13 mouse cellular contexts compared by ENCODE assay signal in genomic region chr14:21489116-21489485, GRCm38 (mm10). TPM values are rescaled to one million over a fixed set of nuclear protein-coding genes. Genes with fewer than 3 reads are reported as not detected.
A peak's percentile ranks its signal among the peaks of the same experiment; 100 is the strongest.
DNase-seq lines count a peak whose midpoint lies in the region; ATAC-seq and TF ChIP-seq lines count a peak whose summit lies in the region.
"Had no signal": no experiment of that assay in that cellular context is flagged by ENCODE, and none has a peak within 500 bp of the region (broad histone marks: within the 10 kb centered on the region; RNA-seq: fewer than 3 reads in every experiment).

No protein-coding gene starts in this region.

- intact Hi-C loops in left cerebral cortex, postnatal 36 days (cut with DNase I) = no loop called here

- DNase-seq in hindbrain, embryonic 10.5 days (ENCODE audit: low spot score) = no peak
- no peak for DNase-seq in hindbrain, embryonic 14.5 days (ENCODE audit: low spot score)
- DNase-seq in hindbrain, postnatal 0 days (ENCODE audit: low spot score) = peak; percentile 12
- peak; percentile 74 for DNase-seq in testis, postnatal 14 days (ENCODE audit: low spot score)
- DNase-seq in Muller cell, postnatal 12 days (ENCODE audit: inconsistent ontology term) = no peak
- DNase-seq in left cerebral cortex, postnatal 36 days (ENCODE audit: low spot score in 2 of 2) = no peak
- no peak for DNase-seq in right cerebral cortex, adult 2 months (ENCODE audit: low spot score in 2 of 2)
- DNase-seq: heart, adult 2 months; heart, postnatal 36 days; kidney, adult 8-10 months; thymus, adult 18-20 months had no signal

- H3K4me2 ChIP-seq in hindbrain, embryonic 14.5 days (replicated peaks) = no peak overlapping the region
- H3K4me2 ChIP-seq in forebrain, embryonic 12.5 days = no peak overlapping the region
- no peak overlapping the region for H3K4me2 ChIP-seq in hindbrain, postnatal 0 days (ENCODE audit: low read depth, low read length)
- H3K4me2 ChIP-seq: liver, embryonic 11.5 days had no signal

- no peaks in the 10 kb centered on the region for H3K27me3 ChIP-seq in hindbrain, embryonic 10.5 days (ENCODE audit: insufficient read depth, poor library complexity, severe bottlenecking)
- H3K27me3 ChIP-seq in hindbrain, embryonic 14.5 days (ENCODE audit: control insufficient read depth, insufficient read depth, low read length) = no peaks in the 10 kb centered on the region
- H3K27me3 ChIP-seq in forebrain, embryonic 12.5 days = no peaks in the 10 kb centered on the region
- no peaks in the 10 kb centered on the region for H3K27me3 ChIP-seq in hindbrain, postnatal 0 days (ENCODE audit: insufficient read depth, low read length)

- no peak overlapping the region for H3K9ac ChIP-seq in hindbrain, embryonic 14.5 days
- H3K9ac ChIP-seq in forebrain, embryonic 12.5 days = 0 out of 2 replicates have a peak overlapping the region, but pooled peaks have one; percentile 12
- no peak overlapping the region for H3K9ac ChIP-seq in hindbrain, postnatal 0 days (replicated peaks; ENCODE audit: low read length)

- no peak for ATAC-seq in hindbrain, embryonic 14.5 days (ENCODE audit: low FRiP score)
- ATAC-seq in forebrain, embryonic 12.5 days (ENCODE audit: low FRiP score) = peak; percentile 82
- peak; percentile 47; the same call in 1 of the 2 replicates for ATAC-seq in hindbrain, postnatal 0 days

- H3K4me3 ChIP-seq in hindbrain, embryonic 10.5 days = no peak overlapping the region
- H3K4me3 ChIP-seq in hindbrain, embryonic 14.5 days (replicated peaks; ENCODE audit: low read length) = no peak overlapping the region
- H3K4me3 ChIP-seq in forebrain, embryonic 12.5 days (replicated peaks) = no peak overlapping the region
- no peak overlapping the region for H3K4me3 ChIP-seq in hindbrain, postnatal 0 days (ENCODE audit: low read length)
- H3K4me3 ChIP-seq: heart, adult 2 months had no signal

- no peaks in the 10 kb centered on the region for H3K9me3 ChIP-seq in hindbrain, embryonic 10.5 days
- no peaks in the 10 kb centered on the region for H3K9me3 ChIP-seq in hindbrain, embryonic 14.5 days (ENCODE audit: control insufficient read depth, low read length)
- H3K9me3 ChIP-seq in forebrain, embryonic 12.5 days = no peaks in the 10 kb centered on the region
- H3K9me3 ChIP-seq in hindbrain, postnatal 0 days (ENCODE audit: low read length) = no peaks in the 10 kb centered on the region

- peaks cover 8% of the 10 kb centered on the region for H3K4me1 ChIP-seq in hindbrain, embryonic 10.5 days (replicated peaks)
- no peaks in the 10 kb centered on the region for H3K4me1 ChIP-seq in hindbrain, embryonic 14.5 days (replicated peaks; ENCODE audit: control insufficient read depth, insufficient read depth, low read length)
- peaks cover 12% of the 10 kb centered on the region for H3K4me1 ChIP-seq in forebrain, embryonic 12.5 days
- no peaks in the 10 kb centered on the region for H3K4me1 ChIP-seq in hindbrain, postnatal 0 days (ENCODE audit: insufficient read depth, low read length)

- WGBS in hindbrain, embryonic 10.5 days = 52% methylated on average over 3 of the region's 3 CpGs
- WGBS in hindbrain, embryonic 14.5 days = 49% methylated on average over 3 of the region's 3 CpGs
- 24% methylated on average over 3 of the region's 3 CpGs for WGBS in forebrain, embryonic 12.5 days
- WGBS in hindbrain, postnatal 0 days = 53% methylated on average over 3 of the region's 3 CpGs

- TF ChIP-seq CTCF in hindbrain, postnatal 0 days (IDR thresholded peaks at IDR 0.05; ENCODE audit: low read depth) = no peak

- H3K27ac ChIP-seq in hindbrain, embryonic 10.5 days = peak overlapping the region; percentile 63
- no peak overlapping the region for H3K27ac ChIP-seq in hindbrain, embryonic 14.5 days
- H3K27ac ChIP-seq in forebrain, embryonic 12.5 days = peak overlapping the region; percentile 83
- H3K27ac ChIP-seq in hindbrain, postnatal 0 days = no peak overlapping the region
- H3K27ac ChIP-seq: heart, adult 2 months had no signal

- H3K36me3 ChIP-seq in hindbrain, embryonic 10.5 days = no peaks in the 10 kb centered on the region
- H3K36me3 ChIP-seq in hindbrain, embryonic 14.5 days (replicated peaks; ENCODE audit: control insufficient read depth, insufficient read depth) = no peaks in the 10 kb centered on the region
- H3K36me3 ChIP-seq in forebrain, embryonic 12.5 days (replicated peaks) = no peaks in the 10 kb centered on the region
- H3K36me3 ChIP-seq in hindbrain, postnatal 0 days (ENCODE audit: insufficient read depth, low read length) = no peaks in the 10 kb centered on the region

RNA-seq across cellular contexts. Expression of gene Kat6b, which starts 7.9 kb away (rescaled TPM):
- polyA plus RNA-seq in hindbrain, embryonic 10.5 days (2016; fragmentation: Nextera tagmentation; extraction: Ambion mirVana) = 9.6 and 13.3 TPM in 2 replicates
- 24.4 and 25.7 TPM in 2 replicates for polyA plus RNA-seq in hindbrain, embryonic 14.5 days (2014; fragmentation: Nextera tagmentation; extraction: Ambion mirVana)
- 36.4 and 40.5 TPM in 2 replicates for polyA plus RNA-seq in forebrain, embryonic 12.5 days (2016; fragmentation: Nextera tagmentation; extraction: Ambion mirVana)
- total RNA-seq in hindbrain, postnatal 0 days (2014; rRNA removed) = 20.8 and 33.0 TPM in 2 replicates
- 13.7 and 15.2 TPM in 2 replicates for polyA plus RNA-seq in hindbrain, postnatal 0 days (2015; fragmentation: Nextera tagmentation; extraction: Ambion mirVana)
- 100 to 1,000 TPM; 107 to 111 TPM for total RNA-seq in left cerebral cortex, postnatal 36 days (2021)

Comparison
In these comparisons a context has a peak if more than half of its experiments do, and no peak if none do; other contexts are left out.
1. DNase-seq: peak in hindbrain, postnatal 0 days (single experiment) and testis, postnatal 14 days (single experiment); none in hindbrain, embryonic 10.5 days (single experiment), hindbrain, embryonic 14.5 days (single experiment), Muller cell, postnatal 12 days (single experiment), left cerebral cortex, postnatal 36 days (0 of 2) and right cerebral cortex, adult 2 months (0 of 2).
2. H3K27ac ChIP-seq: peak in hindbrain, embryonic 10.5 days (single experiment) and forebrain, embryonic 12.5 days (single experiment); none in hindbrain, embryonic 14.5 days (single experiment) and hindbrain, postnatal 0 days (single experiment).